Mouse (Mus musculus): Measurements from ENCODE around the gene Map4k3. TPM values are rescaled to one million over a fixed set of nuclear protein-coding genes. Genes with fewer than 3 reads are reported as not detected.

The Map4k3 gene
- polyA plus RNA-seq, 1 experiment = 14.4 TPM

DNA sequence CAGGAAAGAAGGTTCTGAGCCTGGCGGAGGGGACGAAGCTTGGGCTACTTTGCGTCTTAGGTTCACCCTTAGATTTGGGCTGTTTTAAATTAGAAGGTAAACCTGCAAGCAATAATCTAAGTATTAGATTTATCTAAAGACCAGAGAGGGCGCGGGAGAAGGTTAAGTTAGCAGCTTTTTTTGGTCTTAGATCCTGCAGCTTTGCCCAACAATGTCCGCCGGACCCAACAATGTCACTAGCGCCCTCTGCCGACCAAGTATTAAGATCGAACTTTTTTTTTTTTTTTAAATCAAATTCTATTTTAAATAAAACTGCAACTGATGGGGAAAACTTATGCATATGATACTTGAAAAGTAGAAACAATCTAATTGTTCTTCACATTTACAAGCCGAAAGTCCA, 169.2 kb downstream of the Map4k3 start:
- Histone ChIP-seq H3K27me3 (ENCODE audit: control insufficient read depth, insufficient read depth, low read length) (no peaks in the 10 kb centered on the region), H3K27ac (ENCODE audit: control insufficient read depth, insufficient read depth, low read depth, low read length) (no peak overlapping the region), H3K36me3 (ENCODE audit: control insufficient read depth, insufficient read depth, low read length) (no peaks in the 10 kb centered on the region; the same call in none of the 2 replicates), H3K4me1 (ENCODE audit: control insufficient read depth, insufficient read depth, low read length) (peaks cover 4% of the 10 kb centered on the region), H3K4me3 (ENCODE audit: control insufficient read depth, low read depth, low read length) (peak overlapping the region; percentile 55)
- TF ChIP-seq POLR2A (IDR thresholded peaks at IDR 0.05; ENCODE audit: control insufficient read depth, low read depth, low read length) (no peak), CTCF (IDR thresholded peaks at IDR 0.05; ENCODE audit: control insufficient read depth, insufficient read depth, insufficient replicate concordance, low read depth, low read length) (peak; percentile 38; the same call in 1 of the 2 replicates)

- H3K4me1 ChIP-seq (ENCODE audit: control insufficient read depth, insufficient read depth, low read length) = peaks cover 6% of the 10 kb centered on the region
- TF ChIP-seq POLR2A (IDR thresholded peaks at IDR 0.05; ENCODE audit: control insufficient read depth, low read depth, low read length) (no peak), CTCF (IDR thresholded peaks at IDR 0.05; ENCODE audit: control insufficient read depth, insufficient read depth, insufficient replicate concordance, low read depth, low read length) (no peak)
- no peaks in the 10 kb centered on the region; the same call in none of the 2 replicates for H3K36me3 ChIP-seq (ENCODE audit: control insufficient read depth, insufficient read depth, low read length)
- peak overlapping the region; percentile 55 for H3K4me3 ChIP-seq (ENCODE audit: control insufficient read depth, low read depth, low read length)
- H3K27me3 ChIP-seq (ENCODE audit: control insufficient read depth, insufficient read depth, low read length) = no peaks in the 10 kb centered on the region
- no peak overlapping the region for H3K27ac ChIP-seq (ENCODE audit: control insufficient read depth, insufficient read depth, low read depth, low read length)
These were observed 169.7 kb downstream of the Map4k3 start for GRCm38 (mm10) chr17:80558583-80558982.

GRCm38 (mm10) chr17:80557461-80557860, 170.8 kb downstream of the Map4k3 start:
- TF ChIP-seq POLR2A (IDR thresholded peaks at IDR 0.05; ENCODE audit: control insufficient read depth, low read depth, low read length) (no peak), CTCF (IDR thresholded peaks at IDR 0.05; ENCODE audit: control insufficient read depth, insufficient read depth, insufficient replicate concordance, low read depth, low read length) (0 out of 2 replicates have a peak, but pooled peaks have one; percentile 13)
- no peak overlapping the region for H3K27ac ChIP-seq (ENCODE audit: control insufficient read depth, insufficient read depth, low read depth, low read length)
- no peaks in the 10 kb centered on the region; the same call in none of the 2 replicates for H3K36me3 ChIP-seq (ENCODE audit: control insufficient read depth, insufficient read depth, low read length)
- H3K27me3 ChIP-seq (ENCODE audit: control insufficient read depth, insufficient read depth, low read length) = no peaks in the 10 kb centered on the region
- H3K4me3 ChIP-seq (ENCODE audit: control insufficient read depth, low read depth, low read length) = no peak overlapping the region
- peaks cover 6% of the 10 kb centered on the region for H3K4me1 ChIP-seq (ENCODE audit: control insufficient read depth, insufficient read depth, low read length)

GRCm38 (mm10) chr17:80553318-80554270, 174.7 kb downstream of the Map4k3 start:
- peak overlapping the region; percentile 42; the same call in 1 of the 2 replicates for H3K27ac ChIP-seq (ENCODE audit: control insufficient read depth, insufficient read depth, low read depth, low read length)

DNA sequence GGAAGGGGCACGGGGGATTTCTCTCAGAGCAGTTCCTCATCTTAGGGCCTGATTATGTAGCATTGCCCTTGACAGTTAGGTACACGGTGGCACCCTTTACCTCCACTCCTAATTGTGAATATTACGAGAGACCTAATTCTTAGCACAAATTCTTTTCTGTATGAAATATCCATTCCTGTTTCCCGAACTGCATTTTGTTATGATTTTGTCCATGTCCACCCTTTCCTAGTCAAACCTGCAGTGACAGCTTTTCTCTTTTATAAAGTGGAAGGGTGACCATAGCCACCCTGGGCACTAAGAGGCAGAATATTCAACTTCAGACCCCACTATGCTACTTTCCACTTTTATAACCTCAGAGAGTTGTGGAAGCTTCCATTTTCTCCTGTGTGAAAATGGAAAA, 175.6 kb downstream of the Map4k3 start:
- Histone ChIP-seq H3K27me3 (ENCODE audit: control insufficient read depth, insufficient read depth, low read length) (no peaks in the 10 kb centered on the region), H3K27ac (ENCODE audit: control insufficient read depth, insufficient read depth, low read depth, low read length) (no peak overlapping the region), H3K4me3 (ENCODE audit: control insufficient read depth, low read depth, low read length) (no peak overlapping the region), H3K4me1 (ENCODE audit: control insufficient read depth, insufficient read depth, low read length) (peaks cover 2% of the 10 kb centered on the region), H3K36me3 (ENCODE audit: control insufficient read depth, insufficient read depth, low read length) (no peaks in the 10 kb centered on the region; the same call in 1 of the 2 replicates)
- TF ChIP-seq POLR2A (IDR thresholded peaks at IDR 0.05; ENCODE audit: control insufficient read depth, low read depth, low read length) = no peak
- TF ChIP-seq CTCF (IDR thresholded peaks at IDR 0.05; ENCODE audit: control insufficient read depth, insufficient read depth, insufficient replicate concordance, low read depth, low read length) = no peak

More at GRCm38 (mm10) chr17:80553318-80554270, 174.7 kb downstream of the Map4k3 start:
- peak overlapping the region; percentile 83 for H3K4me3 ChIP-seq (ENCODE audit: control insufficient read depth, low read depth, low read length)
- H3K27me3 ChIP-seq (ENCODE audit: control insufficient read depth, insufficient read depth, low read length) = no peaks in the 10 kb centered on the region
- no peaks in the 10 kb centered on the region; the same call in 1 of the 2 replicates for H3K36me3 ChIP-seq (ENCODE audit: control insufficient read depth, insufficient read depth, low read length)
- TF ChIP-seq POLR2A (IDR thresholded peaks at IDR 0.05; ENCODE audit: control insufficient read depth, low read depth, low read length) (no peak), CTCF (IDR thresholded peaks at IDR 0.05; ENCODE audit: control insufficient read depth, insufficient read depth, insufficient replicate concordance, low read depth, low read length) (peak; percentile 20; the same call in 1 of the 2 replicates)
- peaks cover 3% of the 10 kb centered on the region for H3K4me1 ChIP-seq (ENCODE audit: control insufficient read depth, insufficient read depth, low read length)

GRCm38 (mm10) chr17:80550981-80551380, 177.3 kb downstream of the Map4k3 start:
- TF ChIP-seq POLR2A (IDR thresholded peaks at IDR 0.05; ENCODE audit: control insufficient read depth, low read depth, low read length) (no peak), CTCF (IDR thresholded peaks at IDR 0.05; ENCODE audit: control insufficient read depth, insufficient read depth, insufficient replicate concordance, low read depth, low read length) (no peak)
- H3K27ac ChIP-seq (ENCODE audit: control insufficient read depth, insufficient read depth, low read depth, low read length) = no peak overlapping the region
- H3K4me3 ChIP-seq (ENCODE audit: control insufficient read depth, low read depth, low read length) = no peak overlapping the region
- peaks cover 2% of the 10 kb centered on the region for H3K4me1 ChIP-seq (ENCODE audit: control insufficient read depth, insufficient read depth, low read length)
- H3K36me3 ChIP-seq (ENCODE audit: control insufficient read depth, insufficient read depth, low read length) = no peaks in the 10 kb centered on the region; the same call in 1 of the 2 replicates
- no peaks in the 10 kb centered on the region for H3K27me3 ChIP-seq (ENCODE audit: control insufficient read depth, insufficient read depth, low read length)

GRCm38 (mm10) chr17:80546846-80547245, 181.4 kb downstream of the Map4k3 start:
- no peaks in the 10 kb centered on the region for H3K27me3 ChIP-seq (ENCODE audit: control insufficient read depth, insufficient read depth, low read length)
- TF ChIP-seq POLR2A (IDR thresholded peaks at IDR 0.05; ENCODE audit: control insufficient read depth, low read depth, low read length) (no peak), CTCF (IDR thresholded peaks at IDR 0.05; ENCODE audit: control insufficient read depth, insufficient read depth, insufficient replicate concordance, low read depth, low read length) (no peak)
- H3K4me1 ChIP-seq (ENCODE audit: control insufficient read depth, insufficient read depth, low read length) = no peaks in the 10 kb centered on the region; the same call in 1 of the 2 replicates
- no peaks in the 10 kb centered on the region; the same call in 1 of the 2 replicates for H3K36me3 ChIP-seq (ENCODE audit: control insufficient read depth, insufficient read depth, low read length)
- no peak overlapping the region for H3K27ac ChIP-seq (ENCODE audit: control insufficient read depth, insufficient read depth, low read depth, low read length)
- H3K4me3 ChIP-seq (ENCODE audit: control insufficient read depth, low read depth, low read length) = no peak overlapping the region
